Mouse (Mus musculus) heart, adult 11 months (tissue): ENCODE results near the gene Diexf.

Experiments
- DNase-seq: peaks from one replicate; pipeline ENCODE4 v3.0.0; 2022

The Diexf gene

GRCm38 (mm10) chr1:193085541-193086020 lies 44.5 kb downstream of the Diexf start:
- peak; percentile 92 for DNase-seq

GRCm38 (mm10) chr1:193084016-193084415 lies 46.1 kb downstream of the Diexf start:
- no peak for DNase-seq

- DNase-seq = no peak
Measured at GRCm38 (mm10) chr1:193083051-193083450, 47.0 kb downstream of the Diexf start.

GRCm38 (mm10) chr1:193082311-193082921 lies 47.7 kb downstream of the Diexf start:
- DNase-seq = no peak

- no peak for DNase-seq
Measured at GRCm38 (mm10) chr1:193062618-193063017, 67.5 kb downstream of the Diexf start.

GRCm38 (mm10) chr1:193060167-193060566 lies 69.9 kb downstream of the Diexf start:
- DNase-seq = no peak

- no peak for DNase-seq
Measured at GRCm38 (mm10) chr1:193059596-193059995, 70.5 kb downstream of the Diexf start.

- DNase-seq = no peak
Measured at GRCm38 (mm10) chr1:193054401-193054800, 75.7 kb downstream of the Diexf start.

- no peak for DNase-seq
Measured at GRCm38 (mm10) chr1:193053065-193053464, 77.0 kb downstream of the Diexf start.

- no peak for DNase-seq
Measured at GRCm38 (mm10) chr1:193047616-193048015, 82.5 kb downstream of the Diexf start.

- DNase-seq = no peak
Measured at GRCm38 (mm10) chr1:193042760-193043295, 87.2 kb downstream of the Diexf start.
